Mouse (Mus musculus) urinary bladder, postnatal 10 days (tissue): Measurements from ENCODE around the gene Krt4.

Source experiments
- DNase-seq: peaks from one replicate; pipeline ENCODE4 v3.0.0; 2022; ENCODE audit warnings: low spot score

Gene Krt4

DNA sequence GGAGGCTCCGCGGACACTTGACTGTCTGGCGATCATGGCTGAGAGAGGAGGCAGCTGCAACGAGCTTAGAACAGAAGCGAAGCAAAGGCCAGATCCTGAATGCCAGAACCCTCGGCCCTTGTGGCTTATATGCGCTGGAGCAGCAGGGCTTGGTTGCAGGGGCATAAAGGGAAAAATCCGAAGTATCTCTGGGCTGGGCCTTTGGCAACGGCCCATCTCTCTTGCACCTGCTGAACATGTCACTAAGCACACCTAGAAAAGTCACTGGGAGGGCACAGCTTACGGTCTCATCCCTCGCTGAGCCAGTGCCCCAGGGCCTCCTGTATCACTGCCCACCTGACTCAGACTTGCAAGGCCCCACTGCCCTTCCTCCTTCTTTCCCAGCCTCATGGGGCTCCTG, at the start of gene Krt4:
Gene Krt4 (minus strand): TSS at position 101 of the 400 bp plus-strand sequence.
- DNase-seq = no peak

DNA sequence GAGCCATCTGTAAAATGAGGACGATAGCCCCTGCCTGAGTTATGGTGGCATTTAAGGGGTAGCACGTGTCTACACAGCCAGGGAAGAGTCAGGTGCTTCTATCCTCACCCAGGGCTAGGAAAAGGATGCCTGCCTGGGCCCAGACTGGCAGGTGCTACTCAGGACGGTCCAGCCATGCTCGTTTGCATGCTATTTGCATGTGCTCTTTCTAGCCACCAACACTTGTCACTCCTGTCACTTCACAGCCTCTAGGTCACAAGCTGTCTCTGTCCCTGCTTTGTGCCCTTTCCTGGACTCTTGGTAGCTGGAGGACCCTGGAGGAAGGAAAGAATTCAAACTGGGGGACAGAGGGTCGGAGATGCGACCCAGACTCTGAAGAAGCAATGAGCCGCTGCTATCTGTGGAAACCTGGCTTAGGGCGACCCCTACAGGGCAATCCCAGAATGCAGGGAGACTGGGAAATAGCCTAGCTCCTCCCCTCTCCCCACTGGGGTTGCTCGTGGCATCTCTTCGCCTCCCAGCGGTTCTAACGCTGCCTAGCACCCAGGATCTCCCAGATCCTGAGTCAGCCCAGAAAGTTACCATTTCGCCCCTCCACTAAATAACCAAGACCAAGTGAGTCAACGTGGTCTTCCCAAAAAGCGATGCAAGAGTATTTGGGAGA, 49.0 kb upstream of the Krt4 start:
- peak; percentile 94 for DNase-seq

DNA sequence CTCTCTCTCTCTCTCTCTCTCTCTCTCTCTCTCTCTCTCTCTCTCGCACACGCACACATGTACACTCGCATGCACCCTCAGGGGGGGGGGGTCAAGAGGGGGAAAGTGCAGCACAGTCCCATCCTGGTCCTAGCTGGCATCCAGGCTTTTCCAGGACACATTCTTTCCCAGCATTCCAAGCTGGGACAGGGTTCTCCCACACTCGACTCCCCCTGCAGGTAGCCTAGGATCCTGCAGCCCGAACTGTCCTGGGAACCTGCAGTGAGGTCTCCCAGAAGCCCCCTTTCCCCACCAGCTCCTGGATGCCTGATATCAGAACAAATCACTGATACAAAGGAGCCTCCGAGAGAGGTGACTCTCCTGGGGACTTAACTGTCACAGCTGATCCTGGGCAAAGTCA, 46.0 kb upstream of the Krt4 start:
- DNase-seq = no peak

- no peak for DNase-seq
Measured at GRCm38 (mm10) chr15:101966808-101967207, 42.3 kb upstream of the Krt4 start.

DNA sequence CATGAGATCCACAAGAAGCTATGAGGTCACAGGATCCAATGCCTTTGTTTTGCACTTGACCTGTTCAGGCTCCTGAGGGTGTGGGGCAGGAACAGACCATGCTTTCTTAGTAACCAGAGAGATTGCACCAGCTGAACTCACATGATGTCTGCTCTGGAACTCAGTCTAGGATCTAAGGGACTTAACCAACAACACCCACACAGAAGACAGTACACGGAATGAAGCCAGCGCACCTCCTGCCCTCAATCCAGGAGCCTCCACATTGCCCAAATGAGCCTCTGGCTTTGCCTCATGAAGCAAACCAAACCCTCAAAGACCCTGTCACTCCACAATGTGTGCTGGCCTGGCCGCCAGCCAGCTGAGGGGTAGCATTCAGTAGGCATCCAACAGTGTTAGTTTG, 34.4 kb upstream of the Krt4 start:
- no peak for DNase-seq

GRCm38 (mm10) chr15:101954187-101954586, 29.7 kb upstream of the Krt4 start, which contains the start of gene Krt78:
Gene Krt78 (minus strand): TSS chr15:101954287.
- no peak for DNase-seq

DNA sequence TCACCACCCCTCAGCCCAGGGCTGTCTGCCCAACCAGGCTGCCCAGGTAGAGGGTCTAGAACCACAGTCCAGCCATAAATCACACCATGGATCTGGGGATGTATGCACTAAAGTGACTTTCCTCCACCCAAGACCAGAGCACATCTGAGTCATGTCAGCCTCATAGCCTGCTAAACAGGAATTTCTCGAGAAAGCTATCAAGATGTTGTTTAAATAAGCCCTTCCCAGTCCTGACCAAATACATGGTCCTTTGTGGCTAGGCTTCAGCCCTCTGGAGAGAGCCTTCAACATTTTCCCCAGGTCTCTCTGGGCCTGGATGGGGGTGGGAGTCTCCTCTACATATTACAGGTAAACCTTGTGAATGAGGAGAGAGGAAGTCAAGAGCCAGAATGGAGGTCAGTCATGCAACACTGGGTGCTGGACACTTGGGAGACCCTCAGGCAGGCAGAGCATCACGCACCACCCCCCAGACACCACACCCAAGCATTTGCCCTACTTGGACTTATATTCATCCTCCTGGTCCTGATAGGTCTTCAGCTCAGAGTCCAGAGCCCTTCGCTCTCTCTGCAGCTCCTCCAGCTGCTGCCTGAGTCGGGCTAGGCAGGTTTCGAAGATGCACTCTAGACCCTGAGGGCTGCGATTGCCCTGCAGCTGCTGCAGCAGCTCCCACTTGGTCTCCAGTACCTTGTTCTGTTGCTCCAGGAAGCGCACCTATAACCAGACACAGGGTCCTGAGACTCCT, 28.4 kb upstream of the Krt4 start:
- DNase-seq = no peak

DNA sequence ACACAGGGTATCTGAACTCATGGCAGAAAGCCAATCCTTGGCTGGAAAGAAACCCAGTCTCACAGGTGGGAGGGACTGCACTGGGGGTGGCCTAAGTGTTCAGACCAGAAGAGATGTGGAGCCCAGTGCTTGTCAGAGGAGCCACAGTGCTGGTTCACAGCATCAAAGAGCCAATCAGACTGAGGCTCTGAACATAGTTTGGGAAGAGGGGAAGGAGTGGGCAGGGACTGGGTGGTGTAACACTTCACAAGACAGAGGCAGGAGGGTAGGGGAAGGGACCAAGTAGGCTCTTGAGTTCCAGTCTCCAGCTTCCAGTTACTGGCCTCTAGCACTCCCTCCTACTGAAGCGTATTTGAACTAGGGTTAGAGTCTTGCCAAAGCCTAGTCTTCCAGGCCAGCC, 20.9 kb upstream of the Krt4 start:
- no peak for DNase-seq

GRCm38 (mm10) chr15:101941948-101942347, 17.4 kb upstream of the Krt4 start:
- DNase-seq = no peak

DNA sequence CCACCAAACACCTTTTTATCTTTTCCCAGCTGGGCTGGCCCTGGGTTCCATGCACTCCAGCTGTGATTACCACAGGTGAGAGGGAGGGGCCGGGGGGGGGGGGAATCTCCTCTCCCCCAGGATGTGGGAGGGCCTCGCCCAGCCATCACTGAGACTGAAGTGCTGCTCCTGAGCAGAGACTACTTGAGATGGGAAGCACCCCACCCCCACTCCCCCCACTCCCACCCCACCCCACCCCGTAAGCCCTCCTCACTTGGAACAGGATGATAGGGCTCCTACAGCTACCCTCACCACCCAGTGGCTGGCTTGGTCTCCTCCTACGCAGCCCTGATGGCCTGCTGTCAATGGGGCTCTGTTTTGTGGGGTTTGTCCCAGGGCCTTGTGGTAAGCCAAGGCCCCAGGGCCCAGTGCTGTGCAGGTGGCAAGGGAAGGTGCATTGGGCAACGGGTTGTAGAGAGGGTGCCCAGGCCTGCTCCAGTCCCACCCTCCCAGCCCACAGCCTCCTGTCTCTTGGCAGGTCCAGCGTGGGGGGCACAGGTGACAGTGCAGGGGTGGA, 15.8 kb upstream of the Krt4 start, which contains the start of gene Krt79:
Gene Krt79 (minus strand): TSS at position 51 of the 556 bp plus-strand sequence.
- DNase-seq = no peak

DNA sequence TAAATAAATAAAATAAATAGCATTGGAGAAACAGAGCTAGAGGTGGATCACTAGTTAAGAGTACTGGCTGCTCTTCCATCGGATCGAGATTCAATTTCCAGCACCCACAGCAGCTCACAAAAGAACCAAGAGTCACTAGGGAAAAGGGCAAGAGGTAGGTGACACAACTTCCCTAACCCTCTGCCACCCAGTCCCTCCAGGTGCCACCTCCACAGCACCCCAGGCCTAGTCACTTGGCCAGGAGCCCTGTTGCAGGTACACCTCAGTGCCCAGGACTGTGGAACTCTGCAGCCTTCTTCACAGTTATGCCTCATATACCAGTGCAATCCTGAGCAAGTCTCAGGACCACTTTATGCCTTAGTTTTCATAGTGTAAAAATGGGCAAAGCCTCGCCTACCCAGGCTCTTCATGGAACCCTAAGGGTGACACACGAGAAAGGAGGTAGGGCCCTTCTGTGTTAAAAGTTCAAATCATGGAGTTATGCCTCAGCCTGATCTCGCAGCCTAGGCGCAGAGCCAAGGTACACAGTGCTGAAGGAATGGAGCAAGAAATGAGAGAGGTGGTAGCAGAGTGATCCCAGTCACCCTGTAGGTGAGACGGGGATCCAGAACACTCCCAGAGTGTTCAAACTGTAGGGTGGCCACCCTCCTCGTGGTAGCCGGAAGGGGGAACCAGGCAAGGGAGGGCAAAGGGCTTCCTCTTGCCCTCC, 14.2 kb upstream of the Krt4 start:
- no peak for DNase-seq

DNA sequence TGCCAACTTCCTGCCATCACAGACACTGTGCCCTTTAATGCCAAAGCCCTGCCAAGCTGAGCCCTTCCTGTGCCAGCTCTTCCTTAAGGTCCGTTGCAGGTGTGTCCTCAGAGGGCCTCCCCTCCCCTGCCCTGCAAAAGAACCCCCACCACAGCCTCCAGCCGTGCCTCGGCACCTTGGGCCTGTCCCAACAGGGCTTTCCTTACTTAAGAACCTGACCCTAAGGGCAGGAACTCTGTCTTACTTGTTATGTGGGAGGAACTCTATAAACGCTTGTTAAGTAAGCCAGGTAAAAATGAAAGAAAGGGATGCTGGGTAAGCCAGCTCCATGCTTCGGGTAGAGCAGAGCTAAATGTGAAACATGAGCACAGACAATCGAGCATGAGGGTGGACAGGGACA, 8.5 kb upstream of the Krt4 start:
- DNase-seq = no peak

DNA sequence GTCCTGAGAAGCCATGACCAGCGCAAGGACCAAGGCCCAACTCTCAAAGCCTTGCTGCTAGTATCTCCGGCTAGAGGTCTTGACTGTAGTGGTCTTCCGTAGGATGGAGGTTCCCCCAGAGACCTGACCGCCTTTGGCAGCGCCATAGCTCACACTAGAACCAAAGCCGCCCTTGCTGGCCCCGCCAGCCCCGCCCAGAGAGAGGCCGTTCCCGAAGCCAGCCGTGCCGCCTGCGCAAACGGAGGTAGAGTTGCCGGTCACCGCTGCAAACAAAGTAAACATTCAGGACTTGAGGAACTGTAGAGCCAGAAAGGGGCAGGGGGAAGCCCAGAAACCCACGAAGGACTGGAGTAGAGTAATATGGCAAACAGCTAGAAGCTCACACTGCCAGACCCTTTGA, 5.1 kb upstream of the Krt4 start:
- DNase-seq = no peak

DNA sequence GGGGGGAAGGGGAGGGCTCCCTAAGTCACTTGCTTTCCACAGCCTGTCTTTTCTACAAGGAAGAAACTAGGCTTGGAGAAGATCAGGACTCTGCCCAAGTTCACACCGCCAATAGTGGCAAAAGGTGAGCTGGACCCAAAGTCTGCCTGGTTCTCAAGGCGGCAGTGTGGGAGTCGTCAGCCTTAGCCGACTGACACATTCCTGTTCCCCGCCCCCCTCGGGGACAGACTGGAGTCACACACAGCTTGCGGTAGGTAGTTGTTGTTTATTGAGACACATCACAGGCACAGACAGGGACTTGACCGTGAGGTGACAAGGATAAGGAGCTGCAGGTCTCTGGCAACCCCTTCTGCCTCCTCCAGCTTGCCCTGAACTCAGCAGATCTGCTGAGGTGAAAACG, 4.6 kb upstream of the Krt4 start:
- no peak for DNase-seq

DNA sequence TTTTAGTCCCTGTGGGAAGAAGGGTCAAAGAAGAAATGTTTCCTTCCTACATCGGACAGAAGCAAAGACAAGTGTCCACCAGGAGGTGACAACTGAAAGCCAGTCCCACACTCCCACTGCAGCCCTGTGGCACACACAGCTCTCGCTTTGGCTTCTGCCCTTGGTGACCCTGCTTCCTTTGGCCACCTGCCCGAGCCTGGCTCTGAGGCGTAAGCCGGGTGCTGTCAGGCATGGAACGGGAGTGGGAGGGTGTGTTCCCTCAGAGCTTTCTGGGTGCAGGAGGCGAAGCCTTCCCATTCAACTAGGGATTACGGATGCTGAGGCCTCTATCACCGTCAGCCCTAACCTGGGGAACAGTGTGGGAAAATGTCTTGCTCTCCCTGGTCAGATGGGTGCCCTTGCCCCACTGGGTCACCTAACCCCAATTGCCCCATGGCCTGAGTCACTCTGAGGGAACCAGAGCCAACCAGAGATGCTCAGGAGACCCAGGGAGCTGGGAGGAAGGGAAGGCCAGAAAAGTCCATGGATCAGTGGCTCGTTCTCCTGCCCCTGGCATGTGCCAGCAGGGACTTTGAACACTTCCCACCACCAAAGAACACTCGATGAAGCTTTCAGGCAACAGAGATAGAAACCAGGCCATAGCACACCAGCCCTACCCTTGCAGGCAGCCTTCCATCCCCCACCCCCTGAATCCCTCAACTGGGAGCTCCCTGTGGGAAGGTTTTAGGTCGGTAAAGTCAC, 3.0 kb upstream of the Krt4 start:
- DNase-seq = no peak

- DNase-seq = no peak
Measured at GRCm38 (mm10) chr15:101925041-101925440, 506 bp upstream of the Krt4 start.

- DNase-seq = no peak
Measured at GRCm38 (mm10) chr15:101922296-101922695, 2.2 kb downstream of the Krt4 start.

GRCm38 (mm10) chr15:101916072-101916471, 8.5 kb downstream of the Krt4 start:
- no peak for DNase-seq

DNA sequence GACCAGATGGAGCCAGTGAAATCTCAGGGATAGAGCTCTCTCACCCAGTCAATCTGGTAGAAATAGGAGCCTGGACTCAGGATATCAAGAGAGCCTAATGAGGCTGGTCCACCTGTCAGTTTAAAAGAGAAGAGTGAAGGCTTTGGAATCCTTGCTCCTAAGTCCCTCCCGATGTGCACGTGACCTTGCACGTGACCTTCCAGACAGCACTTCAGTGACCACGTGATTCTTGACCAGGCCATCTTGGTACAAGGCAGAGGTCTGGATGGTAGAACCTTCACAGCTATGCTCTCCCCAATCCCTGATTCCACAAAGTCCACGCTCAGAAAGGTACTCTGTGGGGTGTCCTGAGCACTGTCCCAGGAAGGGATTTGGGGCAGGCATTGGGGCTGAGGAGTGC, 19.7 kb downstream of the Krt4 start:
- no peak for DNase-seq

GRCm38 (mm10) chr15:101902171-101903149, 22.1 kb downstream of the Krt4 start:
- DNase-seq = no peak

DNA sequence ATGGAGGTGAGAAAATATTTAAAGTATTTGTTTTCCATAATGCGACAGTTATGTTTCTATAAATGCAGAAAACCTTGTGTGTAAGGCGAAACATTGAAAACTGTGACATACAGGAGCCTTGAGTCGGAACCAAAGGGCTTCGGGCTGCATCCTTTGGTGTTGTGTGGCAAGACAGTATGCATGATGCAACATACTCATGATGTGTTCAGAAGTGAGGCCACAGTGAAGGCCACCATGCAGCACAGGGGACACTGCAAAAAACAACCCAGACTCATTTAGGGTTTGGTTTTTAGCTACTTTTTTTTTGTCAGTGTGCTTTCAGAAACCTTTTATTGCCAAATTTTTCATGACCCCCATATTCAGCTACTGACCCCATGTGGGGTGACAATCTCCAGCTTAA, 29.3 kb downstream of the Krt4 start:
- DNase-seq = no peak
